Mouse (Mus musculus) brain, embryonic 14.5 days (tissue): ENCODE data around the gene Lamc2. TPM values are rescaled to one million over a fixed set of nuclear protein-coding genes. Genes with fewer than 3 reads are reported as not detected.

Source experiments
- DNase-seq: peaks from one replicate; pipeline ENCODE4 v3.0.0-alpha.2; 2011; ENCODE audit warnings: low read depth
- CTCF ChIP-seq: fragments of 200-500 bp; IDR thresholded peaks from 2 replicates; pipeline ENCODE4 v1.5.1; 2012; ENCODE audit warnings: inconsistent platforms, mild to moderate bottlenecking, moderate library complexity, borderline replicate concordance; ENCODE audit not compliant: insufficient read depth, insufficient read length; ENCODE audit errors: extremely low read depth
- POLR2A ChIP-seq: fragments of 200-500 bp; IDR thresholded peaks from 2 replicates; pipeline ENCODE4 v1.6.1; 2012; ENCODE audit warnings: mild to moderate bottlenecking, inconsistent platforms, borderline replicate concordance; ENCODE audit not compliant: poor library complexity, insufficient read depth, insufficient read length, severe bottlenecking; ENCODE audit errors: extremely low read depth
- polyA plus RNA-seq: library from polyadenylated mRNA; depleted of rRNA; stranded (reverse); fragments of >200 nt; gene quantifications from 2 replicates; pipeline ENCODE4 v1.2.3, GENCODE M21; 2012

The Lamc2 gene
- polyA plus RNA-seq, 1 experiment: 2.0 TPM

DNA sequence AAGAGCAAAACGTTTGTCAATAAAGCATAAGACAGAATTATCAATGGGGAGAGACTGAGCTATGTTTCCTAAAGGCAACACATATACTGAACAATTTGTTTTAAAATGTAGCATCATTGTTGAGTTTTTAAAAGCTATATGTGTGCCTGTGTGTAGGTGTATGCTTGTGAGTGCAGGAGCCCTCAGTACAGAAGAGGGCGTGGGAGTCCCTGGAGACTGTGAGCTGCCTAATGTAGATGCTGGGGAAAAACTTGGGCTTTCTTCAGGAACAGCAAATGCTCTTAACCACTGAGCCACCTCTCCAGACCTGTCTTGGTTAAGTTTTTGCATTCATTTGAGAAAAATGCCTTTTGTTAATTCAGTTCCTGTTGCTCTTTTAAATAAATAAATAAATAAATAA, 24.0 kb upstream of the Lamc2 start:
- TF ChIP-seq CTCF (no peak), POLR2A (no peak)

DNA sequence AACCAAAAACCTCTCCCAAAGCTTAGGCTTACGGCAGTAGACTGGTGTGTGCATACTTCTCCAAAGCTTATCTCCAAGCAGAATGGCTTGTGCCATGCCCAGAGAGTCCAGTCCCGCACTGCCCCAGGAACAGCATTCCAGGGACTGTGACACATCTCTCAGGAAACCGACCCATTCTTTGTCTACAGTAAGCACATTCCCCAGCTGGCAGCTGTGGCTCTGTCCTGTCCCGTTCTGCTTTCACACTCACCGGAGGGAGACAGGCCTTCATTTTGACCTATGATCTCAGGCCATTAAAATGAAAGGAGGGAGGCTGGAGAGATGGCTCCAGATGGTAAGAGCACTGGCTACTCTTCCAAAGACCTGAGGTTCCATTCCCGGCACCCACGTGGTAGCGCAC, 15.9 kb upstream of the Lamc2 start:
- peak; percentile 56 for DNase-seq
- no peak for TF ChIP-seq CTCF
- TF ChIP-seq POLR2A: no peak

More for the DNA sequence above, 24.0 kb upstream of the Lamc2 start:
- DNase-seq: no peak

DNA sequence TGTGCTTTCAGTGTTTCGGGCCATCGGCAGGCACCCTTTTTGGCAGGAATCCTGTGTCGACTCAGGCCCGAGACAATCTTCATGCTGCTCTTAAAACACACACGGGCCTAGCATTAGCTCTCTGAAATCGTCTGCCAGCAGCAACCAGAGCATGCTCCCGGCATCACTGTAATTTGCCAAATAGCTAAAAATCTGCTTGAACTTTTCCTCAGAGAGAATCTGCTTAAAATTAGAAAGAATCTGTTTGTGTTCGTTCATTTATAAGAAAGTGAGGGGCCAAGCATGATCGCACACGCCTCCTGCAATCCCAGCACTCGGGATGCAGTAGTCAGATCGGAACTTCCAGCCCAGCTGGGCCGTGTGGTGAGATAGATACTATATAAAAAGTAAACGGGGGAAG, 15.2 kb upstream of the Lamc2 start:
- TF ChIP-seq CTCF (no peak), POLR2A (no peak)
- peak; percentile 59 for DNase-seq

DNA sequence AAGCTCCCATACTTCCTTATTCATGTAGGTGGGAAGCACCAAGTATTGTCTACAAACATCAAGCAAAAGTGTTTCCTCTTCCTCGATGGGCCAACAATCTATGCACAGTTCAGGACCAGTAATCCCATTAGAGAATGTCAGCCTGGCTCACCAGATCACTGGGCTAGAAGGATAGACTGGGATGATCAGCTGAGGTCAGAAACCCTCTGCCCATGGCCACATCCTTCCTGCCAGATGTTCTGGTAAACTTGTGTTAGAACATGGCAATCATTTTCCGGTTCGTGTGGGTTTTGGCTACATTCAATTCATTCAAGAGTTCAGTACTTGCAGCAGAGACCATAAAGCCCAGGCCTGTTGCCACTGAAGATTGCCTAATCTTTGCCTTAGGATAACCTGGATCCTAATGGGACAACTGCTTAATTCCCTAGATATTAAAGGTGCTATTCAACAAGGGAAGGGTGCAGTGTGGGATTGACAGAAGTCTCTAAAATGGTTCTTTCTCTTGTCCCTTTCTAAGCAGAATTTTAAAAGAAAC, 11.1 kb upstream of the Lamc2 start:
- no peak for DNase-seq
- TF ChIP-seq POLR2A: no peak
- no peak for TF ChIP-seq CTCF

DNA sequence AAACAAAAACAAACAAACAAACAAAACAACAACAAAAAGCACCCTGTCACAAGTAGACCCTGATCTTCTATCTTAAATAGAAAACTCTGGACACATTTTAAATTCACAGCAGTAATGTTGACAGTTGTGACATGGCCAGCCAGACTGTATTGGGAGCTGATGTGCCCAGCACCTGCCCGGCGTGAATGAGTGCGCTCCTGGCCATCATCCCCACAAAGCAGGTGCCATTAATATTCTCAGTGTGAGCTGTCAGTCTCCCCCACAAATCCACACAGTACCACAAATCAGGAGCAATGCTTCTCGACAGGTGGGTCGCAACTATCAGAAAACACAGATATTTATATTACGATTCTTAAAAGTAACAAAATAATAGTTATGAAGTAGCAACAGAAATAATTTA, 6.7 kb upstream of the Lamc2 start:
- no peak for DNase-seq
- TF ChIP-seq POLR2A: no peak
- no peak for TF ChIP-seq CTCF

DNA sequence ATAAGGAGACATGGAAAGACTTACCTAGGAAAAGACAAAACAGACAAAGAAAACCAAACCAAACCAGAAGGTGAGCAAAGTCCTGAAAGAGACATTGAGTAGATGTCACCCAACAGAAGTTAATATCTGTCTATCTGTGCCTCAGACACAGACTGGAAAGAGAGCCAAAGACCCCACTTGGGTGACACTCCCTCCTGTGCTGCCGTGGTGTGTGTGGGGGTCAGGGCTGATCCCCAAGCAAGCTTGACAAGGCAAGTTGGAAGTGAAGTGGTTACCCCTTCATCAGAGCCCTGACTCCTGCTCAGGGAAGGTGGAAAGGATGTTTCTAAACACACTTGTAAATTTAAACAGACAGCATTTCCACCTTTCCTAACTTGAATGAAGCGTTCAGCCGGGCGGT, 6.1 kb upstream of the Lamc2 start:
- no peak for TF ChIP-seq CTCF
- no peak for TF ChIP-seq POLR2A

DNA sequence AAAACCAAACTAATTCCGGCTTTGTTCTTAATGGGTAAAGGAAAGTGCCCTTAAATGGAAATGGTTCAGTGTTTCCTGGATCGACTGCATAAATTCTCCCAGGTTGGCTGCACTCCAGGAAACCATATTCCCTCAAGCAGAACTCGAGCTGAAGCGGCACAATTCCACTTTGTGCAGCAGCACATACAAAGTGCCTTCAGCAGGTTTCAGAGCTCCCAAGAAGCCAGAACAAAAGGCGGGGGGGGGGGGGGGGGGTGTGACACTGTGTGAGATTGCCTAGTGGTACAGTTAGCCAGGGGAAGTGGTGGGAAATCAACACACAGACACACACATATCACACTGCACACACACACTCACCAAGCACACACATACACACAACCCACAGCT, 5.7 kb upstream of the Lamc2 start:
- DNase-seq: peak; percentile 97
- TF ChIP-seq CTCF (no peak), POLR2A (no peak)

More for the DNA sequence above, 6.1 kb upstream of the Lamc2 start:
- no peak for DNase-seq

DNA sequence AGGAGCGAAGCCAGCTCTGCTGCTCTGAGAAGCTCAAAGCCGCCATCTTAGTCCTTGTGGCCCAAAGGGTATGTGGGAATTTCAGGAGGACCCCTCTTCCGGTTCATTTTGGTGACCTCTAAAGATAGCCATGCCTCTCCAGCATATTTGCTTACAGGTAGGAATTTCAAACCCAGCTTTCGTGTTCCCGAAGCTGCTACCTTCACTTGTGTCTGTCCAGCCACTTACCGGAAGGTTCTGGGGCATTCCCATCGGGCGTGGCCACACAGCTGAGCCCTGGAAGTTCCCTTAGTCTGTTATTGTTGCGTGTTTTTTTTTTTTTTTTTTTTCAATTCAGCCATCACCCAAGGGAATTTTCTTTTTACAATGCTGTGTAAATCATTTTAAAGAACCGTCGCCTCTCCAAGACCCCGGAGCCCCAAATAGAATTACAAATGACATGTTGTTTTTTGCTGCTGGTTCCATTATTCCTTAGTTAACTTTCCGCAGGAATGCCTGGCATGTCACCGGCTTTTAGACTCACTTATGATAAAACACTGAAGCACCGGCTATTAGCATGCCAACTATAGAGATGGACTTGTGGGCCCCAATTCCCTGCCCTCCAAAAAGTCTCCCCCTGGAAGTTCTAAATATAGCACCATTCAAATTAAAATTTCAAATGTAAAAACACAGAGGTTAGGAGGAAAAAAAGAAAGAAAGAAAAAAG, 5.1 kb upstream of the Lamc2 start:
- no peak for DNase-seq
- no peak for TF ChIP-seq POLR2A
- TF ChIP-seq CTCF: no peak

DNA sequence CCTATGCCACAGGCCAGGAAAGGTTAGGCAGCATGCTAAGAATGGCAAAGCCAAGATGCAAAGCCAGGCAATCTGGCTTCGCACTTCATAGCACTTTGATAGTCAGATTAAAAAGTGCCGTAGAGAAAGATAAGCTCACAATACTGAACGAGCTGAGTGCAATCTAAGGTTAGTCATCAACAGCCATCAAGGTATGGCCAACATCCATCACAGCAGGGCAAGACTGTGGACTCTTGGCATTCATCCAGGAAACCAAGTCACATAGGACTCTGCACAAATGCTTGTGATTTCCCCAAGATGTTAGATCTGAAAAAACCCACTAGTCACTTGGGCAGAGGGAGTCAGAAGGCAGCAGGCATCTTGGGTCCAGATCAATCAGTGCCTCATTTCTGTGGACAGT, 1.8 kb upstream of the Lamc2 start:
- TF ChIP-seq CTCF: no peak
- no peak for TF ChIP-seq POLR2A
- no peak for DNase-seq

DNA sequence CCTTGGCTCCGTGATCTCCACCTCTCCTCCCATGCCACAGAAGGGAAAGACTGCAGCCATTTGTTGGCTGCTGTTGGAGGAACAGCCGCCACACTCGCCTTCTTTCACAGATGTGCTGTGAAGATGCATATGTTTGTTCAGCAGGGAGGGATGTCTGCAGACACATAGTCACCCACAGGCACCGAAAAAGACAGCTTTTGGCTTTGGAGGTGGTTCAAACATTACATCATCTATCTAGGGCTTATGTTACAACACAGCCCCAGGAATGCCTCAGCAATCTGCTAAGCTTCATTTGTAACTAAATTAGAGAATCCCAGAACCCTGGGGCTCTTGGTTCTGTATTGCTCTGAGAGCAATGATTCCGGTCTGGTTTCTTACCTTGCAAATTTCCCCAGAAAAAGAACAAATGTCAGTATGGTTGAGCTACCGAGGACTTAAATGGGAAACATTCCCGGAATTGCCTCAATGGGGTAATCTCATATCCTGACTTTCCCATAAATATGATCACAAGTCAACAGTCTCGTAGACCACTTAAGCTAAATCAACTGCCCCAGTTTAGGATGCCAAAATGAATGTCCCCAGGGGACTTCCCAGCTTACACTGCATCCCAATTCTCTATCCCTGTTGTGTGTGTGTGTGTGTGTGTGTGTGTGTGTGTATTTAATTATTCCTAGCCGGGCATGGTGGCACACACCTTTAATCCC, 5.5 kb downstream of the Lamc2 start:
- TF ChIP-seq POLR2A (no peak), CTCF (no peak)

DNA sequence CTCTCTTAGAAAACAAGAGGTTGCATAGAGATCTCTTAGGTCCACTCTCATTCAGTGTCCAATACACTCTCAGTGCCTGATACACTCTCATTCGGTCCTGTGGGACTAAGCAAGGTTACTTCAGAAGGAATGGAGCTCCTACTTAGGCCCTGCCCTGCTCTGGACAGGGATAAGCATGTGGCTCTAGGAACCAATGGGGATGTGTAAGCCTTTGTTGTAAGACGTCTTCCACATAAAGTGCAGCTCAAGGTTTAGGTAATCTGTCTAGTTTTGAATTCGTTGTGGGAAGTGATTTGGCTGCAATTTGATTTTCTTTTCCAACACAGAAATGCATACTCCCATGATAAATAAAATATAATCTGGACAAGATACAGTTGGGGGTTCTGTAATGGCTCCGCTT, 6.1 kb downstream of the Lamc2 start:
- no peak for DNase-seq
- TF ChIP-seq POLR2A: no peak
- TF ChIP-seq CTCF: no peak

More for the DNA sequence above, 5.5 kb downstream of the Lamc2 start:
- peak; percentile 81 for DNase-seq

DNA sequence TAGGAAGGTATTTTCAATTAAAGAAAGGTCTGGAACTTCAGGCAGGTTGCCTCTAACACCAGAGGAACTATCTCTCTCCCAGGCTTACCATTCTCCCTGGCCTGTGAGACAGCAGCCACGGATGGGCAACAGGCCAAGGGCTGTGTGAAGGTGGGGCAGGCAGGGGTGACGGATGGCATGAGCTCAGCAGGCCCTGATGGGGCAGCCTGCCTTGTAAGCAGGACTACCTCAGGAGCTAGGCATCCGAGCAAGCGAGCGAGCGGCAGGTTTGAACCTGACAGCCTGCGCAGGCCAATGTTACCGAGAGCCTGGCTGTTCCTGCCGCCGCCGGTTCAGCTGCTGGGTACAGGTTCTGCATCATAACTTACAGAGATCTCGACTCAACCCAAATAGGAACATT, 11.4 kb downstream of the Lamc2 start:
- no peak for TF ChIP-seq CTCF
- TF ChIP-seq POLR2A: no peak
- DNase-seq: peak; percentile 57

DNA sequence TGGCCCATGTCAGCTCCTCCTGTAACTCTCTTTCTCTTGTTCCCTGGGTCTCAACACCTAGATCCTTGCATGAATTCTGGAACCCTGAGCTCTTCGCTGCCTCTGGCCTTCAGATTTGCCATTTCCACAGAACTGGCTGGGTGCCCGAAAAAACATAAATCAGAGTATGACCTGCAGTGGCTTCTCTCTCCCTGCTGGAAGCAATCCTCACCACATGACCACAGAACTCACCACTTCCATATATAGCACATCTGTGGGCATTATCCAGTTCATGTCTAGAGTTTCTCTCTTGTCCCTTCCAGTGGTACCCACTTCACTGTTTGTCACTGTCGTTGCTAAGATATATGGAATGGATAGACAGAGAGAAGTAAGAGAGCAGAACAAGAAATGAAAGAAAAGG, 13.0 kb downstream of the Lamc2 start:
- no peak for DNase-seq
- TF ChIP-seq CTCF: no peak
- TF ChIP-seq POLR2A: no peak
